Mouse (Mus musculus): ENCODE data around the gene Ptms. TPM values are rescaled to one million over a fixed set of nuclear protein-coding genes. Genes with fewer than 3 reads are reported as not detected.

Gene Ptms
- polyA plus RNA-seq, 1 experiment from 2014 or later = 260 TPM

DNA sequence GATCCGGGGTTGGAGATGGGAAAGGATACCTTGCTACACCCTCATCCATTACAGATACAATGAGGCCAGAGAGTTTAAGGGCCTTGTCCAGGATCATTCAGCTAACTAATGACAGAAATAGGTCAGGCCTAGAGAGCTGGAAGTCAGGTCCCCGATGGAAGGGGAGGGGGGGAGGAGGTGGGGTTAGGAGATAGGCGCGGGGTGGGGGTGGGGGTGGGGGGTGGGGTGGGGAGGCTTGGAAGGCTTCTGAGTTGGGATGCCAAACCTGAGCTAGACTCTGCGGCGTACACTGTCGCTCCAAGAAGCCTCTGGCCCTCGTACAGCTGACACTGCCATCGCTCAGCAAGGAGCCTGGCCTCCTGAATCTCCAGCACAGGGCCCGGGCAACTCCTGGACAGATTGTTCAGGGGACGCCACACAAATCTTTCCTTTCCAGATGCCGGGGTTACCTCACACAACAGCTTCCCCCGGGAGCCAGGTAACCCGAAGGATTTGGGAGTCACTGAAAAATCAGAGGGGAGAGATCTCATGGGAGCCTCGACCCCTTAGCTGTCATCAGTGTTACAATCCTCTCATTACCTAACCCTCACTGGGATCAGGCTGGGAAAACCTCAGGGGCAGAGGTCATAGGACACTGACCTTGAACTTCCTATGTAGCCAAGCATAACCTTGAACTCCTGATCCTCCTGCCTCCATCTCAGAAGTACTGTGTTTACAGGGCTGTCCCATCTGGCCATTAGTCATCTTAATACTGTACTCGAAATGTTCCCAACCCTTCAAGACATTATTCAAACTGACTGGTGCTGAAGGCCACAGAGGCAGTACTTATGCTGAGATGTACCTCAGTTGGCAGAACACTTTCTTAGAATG is 14.7 kb downstream of the Ptms start:
- DNase-seq (ENCODE audit: low spot score) (no peak), ATAC-seq (ENCODE audit: low FRiP score, low TSS enrichment) (no peak)
- peak overlapping the region; percentile 78 for H3K4me2 ChIP-seq (replicated peaks; ENCODE audit: low read depth)
- peaks cover 6% of the 10 kb centered on the region; the same call in 1 of the 2 replicates for H3K4me1 ChIP-seq (replicated peaks; ENCODE audit: control insufficient read depth, insufficient read depth)
- no peak overlapping the region for H3K4me3 ChIP-seq (ENCODE audit: low read depth, low read length)
- peak overlapping the region; percentile 97 for H3K27ac ChIP-seq (replicated peaks)
- H3K9ac ChIP-seq (ENCODE audit: low read length) = peak overlapping the region; percentile 75; the same call in 1 of the 2 replicates
- no peaks in the 10 kb centered on the region for H3K36me3 ChIP-seq (ENCODE audit: control insufficient read depth, insufficient read depth, low read length)
- no peak for TF ChIP-seq EP300 (optimal IDR thresholded peaks at IDR 0.05)
- no peak for TF ChIP-seq CTCF (IDR thresholded peaks at IDR 0.05; ENCODE audit: low read depth)
- 45% methylated on average over 13 of the region's 16 CpGs for WGBS
- H3K27me3 ChIP-seq (ENCODE audit: control insufficient read depth, insufficient read depth, low read length) = no peaks in the 10 kb centered on the region
- no peaks in the 10 kb centered on the region for H3K9me3 ChIP-seq (ENCODE audit: control insufficient read depth, low read length)

DNA sequence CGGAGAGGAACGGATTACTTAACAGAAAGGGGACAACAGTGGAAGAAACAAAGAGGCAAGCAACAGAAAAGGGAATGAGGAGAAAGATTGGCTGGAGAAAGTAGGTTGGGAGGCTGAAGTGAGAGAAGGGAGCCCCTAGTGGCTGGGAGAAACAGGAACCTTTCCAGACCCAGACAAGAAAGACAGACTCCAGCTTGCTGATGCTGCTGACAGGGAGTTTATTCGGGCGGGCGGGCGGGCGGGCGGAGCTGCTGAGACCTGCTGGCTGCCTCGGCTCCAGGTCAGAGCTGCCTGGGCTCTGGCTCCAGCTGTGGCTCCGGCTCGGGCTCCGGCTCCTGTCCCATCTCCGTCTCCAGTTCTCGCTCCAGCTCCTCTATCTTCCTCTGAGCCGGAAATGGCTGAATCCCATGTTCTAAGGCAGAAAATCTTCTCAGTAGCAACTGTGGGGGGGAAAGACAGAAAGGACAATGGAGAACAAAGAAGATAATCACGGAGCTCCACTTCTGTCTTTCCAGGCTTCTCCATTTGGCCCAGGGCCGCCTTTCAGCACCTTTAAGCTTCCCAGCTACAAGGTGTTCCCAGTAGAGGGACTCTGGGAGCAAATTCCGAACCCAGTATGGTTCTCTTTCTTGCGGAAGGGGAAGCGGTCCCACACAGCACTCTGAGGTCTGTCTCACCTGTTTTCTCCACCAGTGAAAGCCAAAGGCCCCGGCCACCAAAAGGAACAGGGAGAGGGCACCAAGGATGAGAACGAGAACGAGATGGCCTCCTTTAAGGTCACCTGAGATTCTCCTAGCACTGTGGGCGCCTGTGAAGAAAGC is 15.5 kb downstream of the Ptms start:
- no peaks in the 10 kb centered on the region for H3K36me3 ChIP-seq (ENCODE audit: control insufficient read depth, insufficient read depth, low read length)
- H3K4me2 ChIP-seq (replicated peaks; ENCODE audit: low read depth) = peak overlapping the region; percentile 78
- H3K9ac ChIP-seq (ENCODE audit: low read length) = peak overlapping the region; percentile 75
- H3K27ac ChIP-seq (replicated peaks) = peak overlapping the region; percentile 97
- ATAC-seq (ENCODE audit: low FRiP score, low TSS enrichment) (peak; percentile 78), DNase-seq (ENCODE audit: low spot score) (peak; percentile 72)
- H3K4me1 ChIP-seq (replicated peaks; ENCODE audit: control insufficient read depth, insufficient read depth) = no peaks in the 10 kb centered on the region
- TF ChIP-seq EP300 (optimal IDR thresholded peaks at IDR 0.05) (no peak), CTCF (IDR thresholded peaks at IDR 0.05; ENCODE audit: low read depth) (peak; percentile 78)
- H3K4me3 ChIP-seq (ENCODE audit: low read depth, low read length) = peak overlapping the region; percentile 55
- no peaks in the 10 kb centered on the region for H3K27me3 ChIP-seq (ENCODE audit: control insufficient read depth, insufficient read depth, low read length)
- no peaks in the 10 kb centered on the region for H3K9me3 ChIP-seq (ENCODE audit: control insufficient read depth, low read length)
- WGBS = 9% methylated on average over 24 of the region's 24 CpGs

DNA sequence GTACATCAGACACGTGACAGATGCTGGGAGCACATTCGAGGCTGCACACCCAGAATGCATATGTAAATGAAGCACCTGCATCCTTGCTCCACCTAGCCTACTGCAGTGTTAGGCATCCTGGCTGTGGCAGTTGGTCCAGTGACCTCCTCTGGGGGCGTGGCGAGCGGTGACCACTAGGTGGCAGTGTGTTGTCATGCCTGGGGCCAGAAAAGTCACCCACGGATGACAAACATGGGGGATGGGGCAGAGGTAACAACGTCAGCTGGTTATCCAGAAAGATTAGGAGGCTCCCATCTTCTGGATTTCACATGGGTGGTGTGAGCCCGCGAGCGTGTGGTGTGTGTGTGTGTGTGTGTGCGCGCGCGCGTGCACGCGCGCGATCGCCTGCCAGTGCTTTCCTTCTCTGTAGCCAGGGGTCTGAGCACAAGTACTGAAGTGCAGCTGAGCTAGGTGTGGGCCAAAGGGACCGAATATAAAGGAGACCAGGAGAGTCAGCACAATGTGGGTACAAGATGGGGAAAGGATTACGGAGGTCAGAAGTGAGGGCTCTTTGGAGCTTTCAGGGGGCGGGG is 16.2 kb downstream of the Ptms start:
- Histone ChIP-seq H3K4me3 (ENCODE audit: low read depth, low read length) (peak overlapping the region; percentile 55), H3K9ac (ENCODE audit: low read length) (peak overlapping the region; percentile 75), H3K9me3 (ENCODE audit: control insufficient read depth, low read length) (no peaks in the 10 kb centered on the region), H3K36me3 (ENCODE audit: control insufficient read depth, insufficient read depth, low read length) (no peaks in the 10 kb centered on the region), H3K27me3 (ENCODE audit: control insufficient read depth, insufficient read depth, low read length) (no peaks in the 10 kb centered on the region), H3K4me1 (replicated peaks; ENCODE audit: control insufficient read depth, insufficient read depth) (no peaks in the 10 kb centered on the region), H3K4me2 (replicated peaks; ENCODE audit: low read depth) (peak overlapping the region; percentile 78), H3K27ac (replicated peaks) (peak overlapping the region; percentile 97)
- WGBS = under 1% methylated on average over 22 of the region's 23 CpGs
- ATAC-seq (ENCODE audit: low FRiP score, low TSS enrichment) (peak; percentile 88), DNase-seq (ENCODE audit: low spot score) (peak; percentile 97)
- TF ChIP-seq EP300 (optimal IDR thresholded peaks at IDR 0.05) (no peak), CTCF (IDR thresholded peaks at IDR 0.05; ENCODE audit: low read depth) (peak; percentile 98)

DNA sequence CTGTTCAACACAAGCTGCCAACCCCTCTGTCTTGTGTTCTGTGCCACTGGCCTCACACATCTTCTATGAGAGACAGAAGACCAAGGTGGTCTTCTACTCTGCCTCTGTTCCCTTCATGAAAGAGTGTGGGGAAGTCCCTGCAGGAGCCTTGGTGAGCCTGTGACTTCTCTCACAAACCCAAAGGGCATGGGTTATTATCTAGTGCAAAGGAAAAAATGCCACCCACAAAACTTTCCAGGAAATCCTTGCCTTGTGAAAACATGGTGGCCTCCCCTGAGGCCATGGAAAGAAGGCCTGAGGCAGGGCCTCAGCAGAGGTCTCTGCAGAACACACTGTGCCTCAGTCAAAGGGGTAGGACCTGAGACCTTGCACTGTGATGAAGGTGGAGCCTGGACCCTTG is 18.1 kb downstream of the Ptms start:
- Histone ChIP-seq H3K9me3 (ENCODE audit: control insufficient read depth, low read length) (no peaks in the 10 kb centered on the region), H3K4me1 (replicated peaks; ENCODE audit: control insufficient read depth, insufficient read depth) (no peaks in the 10 kb centered on the region), H3K4me3 (ENCODE audit: low read depth, low read length) (no peak overlapping the region), H3K36me3 (ENCODE audit: control insufficient read depth, insufficient read depth, low read length) (no peaks in the 10 kb centered on the region), H3K27me3 (ENCODE audit: control insufficient read depth, insufficient read depth, low read length) (no peaks in the 10 kb centered on the region), H3K9ac (ENCODE audit: low read length) (no peak overlapping the region), H3K27ac (replicated peaks) (no peak overlapping the region), H3K4me2 (replicated peaks; ENCODE audit: low read depth) (no peak overlapping the region)
- DNase-seq (ENCODE audit: low spot score) (no peak), ATAC-seq (ENCODE audit: low FRiP score, low TSS enrichment) (no peak)
- TF ChIP-seq CTCF (IDR thresholded peaks at IDR 0.05; ENCODE audit: low read depth) (no peak), EP300 (optimal IDR thresholded peaks at IDR 0.05) (no peak)

DNA sequence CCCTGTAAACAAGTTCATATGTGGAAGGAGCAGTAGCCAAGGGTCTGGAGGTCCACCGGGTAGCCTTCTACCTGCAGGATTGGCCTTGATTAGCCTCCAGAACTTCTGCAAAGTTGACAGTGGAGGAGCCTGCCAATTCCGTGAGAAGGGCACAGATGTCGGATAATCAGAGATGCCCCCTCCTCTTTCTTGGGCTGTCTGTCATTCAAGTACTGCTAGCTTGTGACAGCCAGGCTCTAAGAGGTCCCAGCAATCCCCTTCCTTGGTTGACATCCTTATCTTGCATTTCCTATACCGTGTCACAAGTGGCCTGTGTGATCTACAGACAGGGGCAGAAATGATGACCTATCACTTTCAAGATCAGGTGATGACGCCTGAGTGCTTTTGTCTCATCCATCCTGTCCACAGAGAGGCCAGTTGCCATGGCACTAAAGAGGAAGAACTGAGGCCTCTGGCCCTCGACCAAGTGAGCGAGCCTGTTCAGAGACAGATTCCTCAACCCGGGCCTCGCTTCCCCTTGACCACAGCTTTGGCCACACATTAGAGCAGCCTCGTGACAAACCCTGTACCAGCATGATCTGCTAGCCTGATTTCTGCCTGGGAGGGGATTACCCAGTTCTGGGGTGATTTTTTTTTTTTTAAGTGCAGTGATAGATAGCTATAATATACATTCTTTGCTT is 19.0 kb downstream of the Ptms start:
- no peak for TF ChIP-seq CTCF (IDR thresholded peaks at IDR 0.05; ENCODE audit: low read depth)
- no peak for TF ChIP-seq EP300 (optimal IDR thresholded peaks at IDR 0.05)
- no peak overlapping the region for H3K27ac ChIP-seq (replicated peaks)
- no peaks in the 10 kb centered on the region for H3K27me3 ChIP-seq (ENCODE audit: control insufficient read depth, insufficient read depth, low read length)
- no peaks in the 10 kb centered on the region for H3K36me3 ChIP-seq (ENCODE audit: control insufficient read depth, insufficient read depth, low read length)
- DNase-seq (ENCODE audit: low spot score) (no peak), ATAC-seq (ENCODE audit: low FRiP score, low TSS enrichment) (no peak)
- H3K9me3 ChIP-seq (ENCODE audit: control insufficient read depth, low read length) = no peaks in the 10 kb centered on the region
- WGBS = 62% methylated on average over 10 of the region's 10 CpGs
- H3K4me3 ChIP-seq (ENCODE audit: low read depth, low read length) = no peak overlapping the region
- no peak overlapping the region for H3K9ac ChIP-seq (ENCODE audit: low read length)
- no peak overlapping the region for H3K4me2 ChIP-seq (replicated peaks; ENCODE audit: low read depth)
- H3K4me1 ChIP-seq (replicated peaks; ENCODE audit: control insufficient read depth, insufficient read depth) = no peaks in the 10 kb centered on the region
